Mouse (Mus musculus) thymus, adult 2 months (tissue): ENCODE measurements around the gene Snd1.

Experiments
- CTCF ChIP-seq: fragments of 200-500 bp; IDR thresholded peaks from 2 replicates; pipeline ENCODE4 v1.5.1; 2012; ENCODE audit warnings: mild to moderate bottlenecking, control low read depth, low read length, moderate library complexity, borderline replicate concordance; ENCODE audit not compliant: control insufficient read depth, poor library complexity, insufficient read depth; ENCODE audit errors: extremely low read depth
- POLR2A ChIP-seq: fragments of 200-500 bp; IDR thresholded peaks from 2 replicates; pipeline ENCODE4 v1.6.1; 2012; ENCODE audit warnings: mild to moderate bottlenecking, low read length, control low read depth, moderate library complexity; ENCODE audit not compliant: control insufficient read depth, poor library complexity, insufficient read depth; ENCODE audit errors: extremely low read depth

DNA sequence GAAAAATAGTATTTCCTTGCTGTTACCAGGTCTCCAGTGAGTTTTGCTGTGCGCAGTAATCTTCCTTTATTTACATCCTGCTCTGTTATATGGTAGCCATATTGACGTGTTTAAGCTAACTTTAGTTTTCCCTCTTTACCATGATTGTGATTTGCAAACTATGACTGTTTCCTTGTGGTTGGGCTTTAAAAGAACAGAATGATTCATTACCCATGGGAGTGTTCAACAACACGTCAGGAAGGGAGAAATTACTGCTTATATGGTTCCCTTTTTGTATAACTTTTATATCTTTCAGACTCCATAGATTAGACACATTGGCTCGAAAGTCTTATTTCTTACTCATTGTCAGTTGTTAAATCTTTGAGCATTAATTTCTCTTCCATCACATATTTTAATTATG, 138.5 kb downstream of the Snd1 start:
- TF ChIP-seq CTCF (no peak), POLR2A (no peak)
